ENCODE assay signal across 15 mouse cellular contexts in the genomic region with DNA sequence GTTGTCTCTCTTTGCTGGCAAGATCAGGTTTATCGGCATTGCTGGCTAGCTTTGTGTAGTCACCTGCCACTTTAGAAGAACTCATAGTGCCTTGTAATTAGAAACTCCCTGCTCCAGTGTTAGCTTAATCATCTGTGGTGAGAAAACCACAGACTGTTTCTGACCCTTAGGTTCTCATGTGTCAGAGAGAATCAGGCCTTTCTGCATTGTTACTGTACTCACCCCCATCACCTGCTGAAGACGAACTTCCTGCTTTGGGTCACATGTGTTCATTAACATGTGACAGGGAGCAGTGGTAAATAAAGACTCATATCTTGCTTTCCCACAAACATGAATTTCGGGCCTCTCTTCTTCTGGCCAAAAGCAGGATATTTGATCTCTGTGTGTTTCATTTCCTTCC.
"Had no signal": no experiment of that assay in that cellular context is flagged by ENCODE, and none has a peak within 500 bp of the region (broad histone marks: within the 10 kb centered on the region; RNA-seq: fewer than 3 reads in every experiment).

No protein-coding gene starts in this region.

- DNase-seq: kidney, adult 18-20 months; kidney, adult 9 months; left cerebral cortex, postnatal 4 days; liver, postnatal 0 days; thymus, postnatal 25 days had no signal

- H3K27ac ChIP-seq: limb, embryonic 12.5 days; limb, embryonic 15.5 days; liver, embryonic 14.5 days; lung, embryonic 15.5 days; macrophage; midbrain, embryonic 10.5 days; midbrain, embryonic 13.5 days; stomach, postnatal 0 days had no signal

- H3K4me1 ChIP-seq: limb, embryonic 12.5 days; limb, embryonic 15.5 days; lung, embryonic 15.5 days; megakaryocyte, embryonic 14.5 days; midbrain, embryonic 10.5 days; midbrain, embryonic 13.5 days had no signal

- H3K4me3 ChIP-seq: limb, embryonic 12.5 days; limb, embryonic 15.5 days; lung, embryonic 15.5 days; megakaryocyte, embryonic 14.5 days; midbrain, embryonic 10.5 days; midbrain, embryonic 13.5 days had no signal

- H3K9ac ChIP-seq: limb, embryonic 12.5 days; limb, embryonic 15.5 days; liver, embryonic 14.5 days; liver, postnatal 0 days; lung, embryonic 15.5 days; midbrain, embryonic 13.5 days had no signal

- H3K4me2 ChIP-seq: limb, embryonic 12.5 days; limb, embryonic 15.5 days; liver, embryonic 11.5 days; lung, embryonic 15.5 days; midbrain, embryonic 13.5 days had no signal

- H3K27me3 ChIP-seq: limb, embryonic 12.5 days; limb, embryonic 15.5 days; lung, embryonic 15.5 days; midbrain, embryonic 13.5 days had no signal

- H3K36me3 ChIP-seq: limb, embryonic 12.5 days; limb, embryonic 15.5 days; lung, embryonic 15.5 days; midbrain, embryonic 10.5 days; midbrain, embryonic 13.5 days had no signal
